Mouse (Mus musculus): ENCODE measurements around the gene Zbtb7a. TPM values are rescaled to one million over a fixed set of nuclear protein-coding genes. Genes with fewer than 3 reads are reported as not detected.
A peak's percentile ranks its signal among the peaks of the same experiment; 100 is the strongest.

Zbtb7a gene
- 17.7 and 18.2 TPM in 2 replicates for polyA plus RNA-seq (2016; fragmentation: Nextera tagmentation; extraction: Ambion mirVana)

GRCm38 (mm10) chr10:81134966-81135681 is at the start of gene Zbtb7a:
Gene Zbtb7a (plus strand): TSS chr10:81135220.
- peaks cover 48% of the 10 kb centered on the region for H3K27me3 ChIP-seq

GRCm38 (mm10) chr10:81087021-81087420 is 48.0 kb upstream of the Zbtb7a start:
- no peak overlapping the region for H3K4me2 ChIP-seq (replicated peaks)
- 42% methylated on average over 2 of the region's 2 CpGs for WGBS
- H3K36me3 ChIP-seq: peaks cover 12% of the 10 kb centered on the region
- H3K4me1 ChIP-seq: peaks cover 8% of the 10 kb centered on the region
- H3K9me3 ChIP-seq (replicated peaks): no peaks in the 10 kb centered on the region
- H3K9ac ChIP-seq: no peak overlapping the region
- no peak overlapping the region for H3K4me3 ChIP-seq
- ATAC-seq (ENCODE audit: low FRiP score): no peak
- peaks cover 3% of the 10 kb centered on the region; the same call in 1 of the 2 replicates for H3K27me3 ChIP-seq
- no peak overlapping the region for H3K27ac ChIP-seq

More at GRCm38 (mm10) chr10:81134966-81135681, at the start of gene Zbtb7a:
- H3K9ac ChIP-seq: peak within 1 kb of the TSS; percentile 92
- peak within 1 kb of the TSS; percentile 97 for H3K27ac ChIP-seq
- peaks cover 35% of the 10 kb centered on the region for H3K4me1 ChIP-seq
- peak within 1 kb of the TSS; percentile 85 for H3K4me3 ChIP-seq
- H3K4me2 ChIP-seq (replicated peaks): peak within 1 kb of the TSS; percentile 100
- H3K36me3 ChIP-seq: no peaks in the 10 kb centered on the region
- no peak for ATAC-seq (ENCODE audit: low FRiP score)
- WGBS: 2% methylated on average over 40 of the region's 41 CpGs
- H3K9me3 ChIP-seq (replicated peaks): no peaks in the 10 kb centered on the region

- H3K9ac ChIP-seq: no peak overlapping the region
- H3K27ac ChIP-seq: no peak overlapping the region
- WGBS: 63% methylated on average over 2 of the region's 2 CpGs
- H3K4me3 ChIP-seq: no peak overlapping the region
- ATAC-seq (ENCODE audit: low FRiP score): no peak
- H3K9me3 ChIP-seq (replicated peaks): no peaks in the 10 kb centered on the region
- H3K4me2 ChIP-seq (replicated peaks): no peak overlapping the region
- peaks cover 8% of the 10 kb centered on the region for H3K4me1 ChIP-seq
- H3K27me3 ChIP-seq: peaks cover 3% of the 10 kb centered on the region; the same call in 1 of the 2 replicates
- H3K36me3 ChIP-seq: no peaks in the 10 kb centered on the region
Measured at GRCm38 (mm10) chr10:81089216-81089615, 45.8 kb upstream of the Zbtb7a start.

- H3K9ac ChIP-seq: no peak overlapping the region
- H3K9me3 ChIP-seq (replicated peaks): no peaks in the 10 kb centered on the region
- 81% methylated on average over 7 of the region's 7 CpGs for WGBS
- H3K4me3 ChIP-seq: no peak overlapping the region
- H3K27me3 ChIP-seq: peaks cover 3% of the 10 kb centered on the region; the same call in 1 of the 2 replicates
- no peak for ATAC-seq (ENCODE audit: low FRiP score)
- no peak overlapping the region for H3K27ac ChIP-seq
- H3K36me3 ChIP-seq: no peaks in the 10 kb centered on the region
- peaks cover 8% of the 10 kb centered on the region for H3K4me1 ChIP-seq
- H3K4me2 ChIP-seq (replicated peaks): no peak overlapping the region
Measured at GRCm38 (mm10) chr10:81090621-81091020, 44.4 kb upstream of the Zbtb7a start.

GRCm38 (mm10) chr10:81092465-81093250 is 42.4 kb upstream of the Zbtb7a start:
- WGBS: 57% methylated on average over 22 of the region's 22 CpGs
- ATAC-seq (ENCODE audit: low FRiP score): no peak
- no peak overlapping the region for H3K4me2 ChIP-seq (replicated peaks)
- no peaks in the 10 kb centered on the region for H3K9me3 ChIP-seq (replicated peaks)
- no peak overlapping the region for H3K9ac ChIP-seq
- no peak overlapping the region for H3K27ac ChIP-seq
- peaks cover 3% of the 10 kb centered on the region; the same call in 1 of the 2 replicates for H3K27me3 ChIP-seq
- H3K4me3 ChIP-seq: no peak overlapping the region
- no peaks in the 10 kb centered on the region for H3K36me3 ChIP-seq
- peaks cover 8% of the 10 kb centered on the region for H3K4me1 ChIP-seq

DNA sequence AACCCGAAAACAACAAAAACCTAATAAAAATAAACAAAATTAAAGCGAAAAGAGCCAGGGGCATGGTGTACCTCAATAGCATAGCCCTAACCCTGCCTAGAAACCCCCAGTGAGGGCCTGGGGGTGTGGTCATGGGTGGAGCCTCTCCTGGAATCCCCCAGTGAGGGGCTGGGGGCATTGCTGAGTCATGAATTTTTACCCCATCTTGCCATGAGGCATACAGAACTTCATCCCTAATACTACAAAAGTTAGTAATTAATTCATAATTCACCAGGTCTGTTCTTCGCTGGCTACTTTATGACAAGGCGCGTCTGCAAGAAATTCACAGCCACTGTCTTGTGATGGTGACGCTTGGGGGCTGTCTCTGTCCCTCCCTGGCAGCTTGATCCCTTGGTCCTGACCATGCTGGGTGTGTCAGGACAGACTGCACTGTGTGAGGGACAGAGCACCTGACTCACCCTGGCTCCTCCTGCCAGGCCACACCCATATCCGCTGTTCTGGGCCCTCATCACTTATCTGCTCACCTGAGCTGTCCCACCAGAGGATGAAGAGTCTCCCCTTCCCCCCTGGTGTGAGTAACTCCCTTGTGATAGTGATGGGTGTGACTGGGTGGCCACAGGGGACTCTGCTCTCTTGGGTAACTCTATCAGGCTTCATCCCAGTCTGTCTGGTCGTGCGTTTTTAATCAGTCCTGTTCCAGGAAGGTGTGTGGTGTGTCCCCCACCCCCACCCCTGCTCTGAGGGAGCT is 39.9 kb upstream of the Zbtb7a start:
- H3K4me3 ChIP-seq: no peak overlapping the region
- ATAC-seq (ENCODE audit: low FRiP score): no peak
- WGBS: 64% methylated on average over 9 of the region's 9 CpGs
- no peaks in the 10 kb centered on the region for H3K4me1 ChIP-seq
- H3K27me3 ChIP-seq: peaks cover 3% of the 10 kb centered on the region; the same call in 1 of the 2 replicates
- H3K27ac ChIP-seq: no peak overlapping the region
- H3K36me3 ChIP-seq: no peaks in the 10 kb centered on the region
- no peak overlapping the region for H3K9ac ChIP-seq
- H3K9me3 ChIP-seq (replicated peaks): no peaks in the 10 kb centered on the region
- no peak overlapping the region for H3K4me2 ChIP-seq (replicated peaks)

- Histone ChIP-seq H3K36me3 (peaks cover 25% of the 10 kb centered on the region), H3K9ac (peak within 1 kb of the TSS; percentile 97), H3K27me3 (no peaks in the 10 kb centered on the region), H3K4me2 (replicated peaks) (peak within 1 kb of the TSS; percentile 75), H3K4me1 (peaks cover 20% of the 10 kb centered on the region), H3K4me3 (peak within 1 kb of the TSS; percentile 95), H3K9me3 (replicated peaks) (no peaks in the 10 kb centered on the region), H3K27ac (peak within 1 kb of the TSS; percentile 99)
- under 1% methylated on average over 55 of the region's 56 CpGs for whole genome bisulfite sequencing
- ATAC-seq (ENCODE audit: low FRiP score): peak; percentile 94
Measured at GRCm38 (mm10) chr10:81105565-81106112, 29.4 kb upstream of the Zbtb7a start, which contains the start of gene Map2k2. Gene Map2k2 (plus strand): TSS chr10:81105915.

- H3K9me3 ChIP-seq (replicated peaks): no peaks in the 10 kb centered on the region
- H3K27me3 ChIP-seq: no peaks in the 10 kb centered on the region
- H3K4me2 ChIP-seq (replicated peaks): peak overlapping the region; percentile 75
- peak overlapping the region; percentile 97 for H3K9ac ChIP-seq
- peaks cover 20% of the 10 kb centered on the region for H3K4me1 ChIP-seq
- H3K4me3 ChIP-seq: peak overlapping the region; percentile 95
- ATAC-seq (ENCODE audit: low FRiP score): peak; percentile 87
- peak overlapping the region; percentile 99 for H3K27ac ChIP-seq
- peaks cover 31% of the 10 kb centered on the region for H3K36me3 ChIP-seq
- WGBS: under 1% methylated on average over 34 of the region's 35 CpGs
Measured at GRCm38 (mm10) chr10:81106113-81106721, 28.8 kb upstream of the Zbtb7a start.

GRCm38 (mm10) chr10:81112946-81113345 is 22.1 kb upstream of the Zbtb7a start:
- 92% methylated on average over 6 of the region's 6 CpGs for WGBS
- Histone ChIP-seq H3K9ac (no peak overlapping the region), H3K4me1 (no peaks in the 10 kb centered on the region; the same call in 1 of the 2 replicates), H3K9me3 (replicated peaks) (no peaks in the 10 kb centered on the region), H3K4me3 (no peak overlapping the region), H3K27ac (no peak overlapping the region), H3K4me2 (replicated peaks) (no peak overlapping the region), H3K27me3 (no peaks in the 10 kb centered on the region), H3K36me3 (peaks cover 92% of the 10 kb centered on the region)
- no peak for ATAC-seq (ENCODE audit: low FRiP score)

GRCm38 (mm10) chr10:81119625-81120024 is 15.4 kb upstream of the Zbtb7a start:
- H3K4me1 ChIP-seq: no peaks in the 10 kb centered on the region
- 96% methylated on average over 10 of the region's 10 CpGs for WGBS
- H3K4me2 ChIP-seq (replicated peaks): no peak overlapping the region
- no peaks in the 10 kb centered on the region for H3K27me3 ChIP-seq
- no peak overlapping the region for H3K4me3 ChIP-seq
- peaks cover 97% of the 10 kb centered on the region for H3K36me3 ChIP-seq
- no peak for ATAC-seq (ENCODE audit: low FRiP score)
- H3K27ac ChIP-seq: no peak overlapping the region; the same call in 1 of the 2 replicates
- no peak overlapping the region for H3K9ac ChIP-seq
- H3K9me3 ChIP-seq (replicated peaks): no peaks in the 10 kb centered on the region

- H3K4me1 ChIP-seq: no peaks in the 10 kb centered on the region
- no peak overlapping the region for H3K27ac ChIP-seq
- H3K9me3 ChIP-seq (replicated peaks): no peaks in the 10 kb centered on the region
- H3K36me3 ChIP-seq: peaks cover 92% of the 10 kb centered on the region
- no peak for ATAC-seq (ENCODE audit: low FRiP score)
- H3K27me3 ChIP-seq: no peaks in the 10 kb centered on the region
- no peak overlapping the region for H3K4me2 ChIP-seq (replicated peaks)
- H3K9ac ChIP-seq: no peak overlapping the region
- 89% methylated on average over 7 of the region's 7 CpGs for WGBS
- no peak overlapping the region for H3K4me3 ChIP-seq
Measured at GRCm38 (mm10) chr10:81120650-81121049, 14.4 kb upstream of the Zbtb7a start.

Measured in hindbrain, embryonic 12.5 days (tissue).